Mouse (Mus musculus): ENCODE data around the gene Prrg4.
A peak's percentile ranks its signal among the peaks of the same experiment; 100 is the strongest.
"Not testable (repeated sequence)": the region's sequence is repeated elsewhere in the genome, so short reads cannot be mapped to it uniquely, and the experiment has no call there.

Gene Prrg4

DNA sequence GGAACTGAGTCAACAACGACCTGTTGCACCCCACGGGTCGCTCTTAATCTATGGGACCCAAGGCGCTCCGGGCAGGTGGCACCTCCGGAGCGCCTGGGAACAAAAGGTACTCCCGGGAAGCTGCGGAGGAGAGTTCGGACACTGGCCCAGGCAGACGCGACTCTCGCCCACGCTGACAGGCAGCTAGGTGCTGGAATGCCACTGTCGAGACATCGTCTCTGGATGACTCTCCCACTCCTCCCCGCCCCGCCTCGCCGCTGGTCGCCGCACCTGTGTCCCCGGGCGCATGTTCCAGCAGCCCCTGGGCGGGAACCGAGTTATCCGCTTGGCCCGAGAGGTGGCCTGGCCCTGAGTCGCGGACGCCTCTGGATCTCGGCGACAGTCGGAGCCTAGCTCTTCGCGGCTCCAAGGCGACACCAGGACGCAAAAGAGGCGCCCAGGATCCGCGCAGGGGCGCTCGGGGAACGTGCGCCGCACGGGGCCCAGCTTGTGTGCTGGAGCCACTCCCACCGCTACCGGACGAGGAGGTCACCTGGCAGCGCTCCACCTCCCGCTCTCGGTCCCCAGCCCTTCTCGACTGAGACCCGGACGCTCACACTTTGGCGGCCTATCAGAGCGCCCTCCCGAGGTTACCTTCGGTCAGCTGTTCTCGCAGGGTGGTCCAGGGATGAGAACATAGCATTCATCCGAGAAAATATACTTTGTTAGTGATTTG lies at the start of gene Prrg4:
Gene Prrg4 (minus strand): TSS at position 601 of the 715 bp plus-strand sequence.
- DNase-seq (ENCODE audit: low spot score in 2 of 2), result peak; percentile 40 to 41

DNA sequence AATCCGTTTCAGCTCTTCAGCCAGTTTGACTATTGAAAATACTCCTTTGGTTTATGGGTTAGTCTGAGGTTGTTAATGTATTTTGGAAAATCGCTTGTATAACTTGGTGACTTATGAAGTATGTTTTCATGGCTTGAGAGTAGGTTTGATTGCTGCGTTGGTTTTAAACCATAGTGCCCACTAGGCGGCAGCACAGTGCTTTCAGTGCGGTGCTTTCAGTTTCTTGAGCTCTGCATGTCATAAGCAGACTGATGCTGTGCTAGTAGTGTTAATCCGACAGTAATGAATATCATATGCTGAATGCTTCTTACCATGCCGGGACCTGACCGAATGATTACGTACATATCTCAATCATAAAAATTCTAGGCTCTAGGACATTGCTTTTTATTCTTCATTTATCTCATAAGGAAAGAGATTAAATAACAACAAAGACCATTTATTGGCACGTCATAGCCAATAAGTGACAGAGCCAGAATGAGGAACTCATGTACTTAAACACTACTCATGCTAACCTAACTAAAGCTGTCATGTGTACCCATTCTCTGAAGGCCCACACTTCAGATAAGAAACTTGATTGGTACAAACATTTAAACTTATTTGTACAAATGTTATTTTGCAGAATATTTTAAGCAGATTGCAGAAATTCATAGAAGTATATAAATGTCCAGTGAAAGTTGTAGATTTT lies 38.3 kb upstream of the Prrg4 start:
- DNase-seq (ENCODE audit: low spot score in 2 of 2), result peak; percentile 11 to 61

DNA sequence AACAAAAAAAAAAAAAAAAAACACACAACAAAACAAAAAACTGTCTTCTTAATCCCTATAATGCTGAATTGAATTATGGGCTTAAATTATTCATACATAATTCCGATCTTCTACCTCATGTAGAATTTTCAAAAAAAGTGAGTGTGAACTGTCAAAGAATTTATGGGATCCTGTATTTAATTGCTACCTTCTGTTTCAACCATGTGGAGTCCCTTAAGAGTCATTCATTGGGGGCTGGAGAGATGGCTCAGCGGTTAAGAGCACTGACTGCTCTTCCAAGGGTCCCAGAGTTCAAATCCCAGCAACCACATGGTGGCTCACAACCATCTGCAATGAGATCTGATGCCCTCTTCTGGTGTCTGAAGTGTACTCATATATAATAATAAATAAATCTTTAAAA lies 37.7 kb upstream of the Prrg4 start:
- not testable (repeated sequence) for DNase-seq (ENCODE audit: low spot score in 2 of 2)

DNA sequence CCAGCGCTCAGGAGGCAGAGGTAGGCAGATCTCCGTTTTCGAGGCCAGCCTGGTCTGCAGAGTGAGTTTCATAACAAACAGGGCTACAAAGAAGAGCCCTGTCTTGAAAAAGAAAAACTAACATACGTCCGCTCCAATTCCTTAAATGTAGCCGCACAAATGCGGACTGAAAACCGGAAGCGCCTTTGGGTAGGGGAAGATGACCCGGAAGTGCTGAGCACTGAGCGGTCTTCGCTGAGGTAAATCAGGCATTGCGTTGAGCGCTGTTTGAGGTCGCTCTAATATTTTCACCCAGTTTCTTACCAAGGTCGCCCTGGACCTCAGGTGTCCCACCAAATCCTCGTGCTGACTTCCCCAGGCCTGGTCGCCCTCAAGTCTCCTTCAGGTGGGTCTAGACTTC lies 36.4 kb upstream of the Prrg4 start:
- DNase-seq (ENCODE audit: low spot score in 2 of 2), result no peak

DNA sequence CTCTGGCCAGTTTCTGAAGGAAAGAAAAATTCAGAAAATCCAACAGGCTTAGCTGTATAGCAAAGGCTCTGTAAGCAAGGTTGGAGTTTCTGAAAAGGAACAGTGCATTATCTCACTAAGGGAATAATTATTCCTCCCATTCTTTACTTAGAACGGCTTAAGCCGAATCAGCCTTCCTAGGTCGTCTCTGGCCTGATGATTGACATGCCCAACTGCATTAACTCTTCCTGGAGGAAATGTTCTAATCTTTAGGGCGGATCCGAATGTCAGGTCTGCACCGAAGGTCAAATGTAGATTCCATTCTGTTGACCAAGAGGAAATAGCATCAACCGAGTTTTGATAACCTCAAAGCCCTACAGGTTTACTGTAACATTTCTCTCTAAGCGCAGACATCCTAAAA lies 29.1 kb upstream of the Prrg4 start:
- DNase-seq (ENCODE audit: low spot score in 2 of 2), result no peak

DNA sequence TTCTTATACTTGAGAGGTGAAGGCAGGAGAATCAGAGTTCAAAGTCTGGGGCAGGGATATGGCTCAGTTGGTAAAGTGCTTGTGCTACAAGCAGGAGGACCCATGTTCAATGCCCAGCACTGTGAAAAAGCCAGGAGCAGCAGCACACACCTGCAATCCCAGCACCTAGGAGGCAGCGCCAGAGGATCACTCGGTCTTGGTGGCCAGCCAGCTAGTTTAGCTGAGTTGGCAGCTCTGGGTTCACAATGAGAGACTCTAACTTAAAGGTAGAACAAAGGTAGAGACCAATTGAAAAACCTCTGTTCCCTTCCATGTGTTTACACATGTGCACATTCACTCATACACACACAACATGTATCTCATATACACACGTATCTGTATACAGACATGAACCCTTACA lies 19.4 kb upstream of the Prrg4 start:
- DNase-seq (ENCODE audit: low spot score in 2 of 2), result no peak

DNA sequence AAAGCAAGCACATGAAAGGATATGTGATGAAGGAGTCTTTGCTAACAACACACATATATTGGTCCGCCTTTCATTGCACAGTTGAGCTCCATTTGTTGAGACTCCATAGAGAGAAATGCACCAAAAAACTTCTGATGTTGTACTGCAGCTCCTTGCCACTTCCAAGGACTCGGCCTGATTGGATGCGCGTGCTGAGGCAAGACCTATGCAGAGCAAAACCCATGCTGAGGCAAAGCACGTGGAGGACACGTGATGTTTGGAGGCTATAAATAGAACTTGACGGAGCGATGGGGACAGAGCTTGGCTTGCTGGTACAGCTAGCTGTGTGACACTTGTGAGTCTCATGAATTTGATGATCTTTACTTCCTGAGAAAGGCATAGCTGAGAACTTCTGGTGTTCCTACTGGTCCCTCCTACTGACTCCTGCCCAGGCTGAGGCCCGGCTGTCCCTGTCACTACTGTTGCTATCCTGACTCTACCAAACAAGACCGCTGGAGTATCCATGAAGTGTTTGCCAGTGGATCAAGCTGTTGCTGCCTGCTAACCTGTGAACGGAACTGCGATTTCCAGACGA lies 17.7 kb upstream of the Prrg4 start, which contains the start of gene Ccdc73:
Gene Ccdc73 (plus strand): TSS at position 524 of the 574 bp plus-strand sequence.
- no peak for DNase-seq (ENCODE audit: low spot score in 2 of 2)

DNA sequence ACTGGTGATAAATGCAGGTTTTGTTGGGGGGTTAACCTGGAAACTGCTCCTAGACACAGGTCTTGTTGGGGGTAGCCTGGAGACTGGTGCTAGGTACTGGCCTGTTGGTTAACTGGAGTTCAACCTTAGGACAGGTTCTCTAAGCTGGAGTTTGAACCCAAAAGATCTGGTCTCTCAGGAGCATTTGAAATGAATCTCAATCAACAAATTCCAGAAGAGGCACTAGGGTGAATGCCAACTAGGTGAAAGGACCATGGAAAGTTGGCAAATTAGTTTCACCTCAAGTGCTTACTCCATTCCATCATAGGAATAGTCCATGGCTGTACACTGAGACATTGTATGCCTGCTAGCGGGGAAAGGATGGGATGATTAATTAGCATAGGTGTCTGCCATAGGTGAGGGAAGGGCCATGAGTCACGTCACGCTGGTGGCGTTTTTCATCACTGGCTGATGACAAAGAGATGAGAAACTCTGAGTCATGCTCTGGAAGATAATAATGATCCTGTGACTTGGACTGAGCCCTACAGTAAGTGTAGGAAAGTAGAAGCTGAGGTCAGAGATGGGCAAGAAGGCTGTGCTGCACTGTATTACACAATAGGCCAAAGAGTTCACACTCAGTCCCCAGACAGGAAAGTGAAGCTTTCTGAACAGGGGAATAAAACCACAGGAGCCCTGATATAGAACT lies 14.6 kb upstream of the Prrg4 start:
- peak in 1 of 2 experiments; percentile 12 for DNase-seq (ENCODE audit: low spot score in 2 of 2)

DNA sequence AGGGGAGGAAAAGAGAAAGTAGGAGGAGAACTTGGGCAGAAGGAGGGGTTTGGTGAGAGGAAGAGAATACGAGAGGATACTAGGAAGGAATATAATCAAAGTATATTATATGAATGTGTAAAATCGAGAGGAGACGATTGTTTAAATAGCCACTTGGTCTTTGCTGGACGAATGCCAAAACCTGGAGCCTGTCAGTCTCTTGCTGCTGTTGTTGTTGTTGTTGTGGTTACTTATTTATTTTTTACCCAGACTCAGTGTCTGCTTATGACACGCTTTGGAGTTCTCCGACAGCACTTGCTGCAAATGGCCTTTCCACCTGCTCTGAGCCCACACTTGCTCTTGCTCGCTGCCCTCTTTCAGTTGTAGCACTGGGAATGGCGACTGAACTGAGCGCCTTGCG lies 10.8 kb upstream of the Prrg4 start:
- no peak for DNase-seq (ENCODE audit: low spot score in 2 of 2)

DNA sequence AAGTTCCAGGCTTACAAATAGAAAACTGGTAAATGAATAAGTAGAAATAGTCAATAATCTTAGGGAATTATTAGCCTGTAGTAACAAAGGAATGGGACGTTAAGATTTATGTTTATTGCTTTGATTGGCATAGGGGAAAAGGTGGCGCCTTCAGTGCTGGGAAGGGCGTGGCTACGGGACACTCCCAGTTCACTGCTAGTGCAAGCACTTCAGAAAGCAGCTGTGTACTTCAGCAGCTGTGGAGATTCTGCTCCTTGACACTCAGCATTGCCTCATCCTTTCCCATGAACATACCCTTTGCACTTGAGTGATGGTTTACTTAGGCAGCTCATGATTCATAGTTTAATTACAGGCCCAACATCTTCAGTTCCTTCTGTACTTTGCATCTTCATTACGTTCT lies 9.4 kb upstream of the Prrg4 start:
- DNase-seq (ENCODE audit: low spot score in 2 of 2), result no peak

DNA sequence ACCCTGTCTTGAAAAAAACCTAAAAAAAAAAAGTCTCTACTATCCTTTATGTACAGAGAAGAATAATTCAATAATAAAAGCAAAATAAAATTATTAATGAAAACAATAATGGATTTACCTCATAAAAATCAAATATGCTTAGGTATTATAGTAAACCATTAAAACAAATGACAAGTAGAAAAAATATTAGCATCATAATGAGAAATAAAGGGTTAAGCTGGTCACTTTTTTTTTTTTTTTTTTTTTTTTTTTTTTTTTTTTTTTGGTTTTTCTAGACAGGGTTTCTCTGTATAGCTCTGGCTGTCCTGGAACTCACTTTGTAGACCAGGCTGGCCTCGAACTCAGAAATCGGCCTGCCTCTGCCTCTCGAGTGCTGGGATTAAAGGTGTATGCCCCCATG lies 8.4 kb upstream of the Prrg4 start:
- DNase-seq (ENCODE audit: low spot score in 2 of 2), result not testable (repeated sequence)

DNA sequence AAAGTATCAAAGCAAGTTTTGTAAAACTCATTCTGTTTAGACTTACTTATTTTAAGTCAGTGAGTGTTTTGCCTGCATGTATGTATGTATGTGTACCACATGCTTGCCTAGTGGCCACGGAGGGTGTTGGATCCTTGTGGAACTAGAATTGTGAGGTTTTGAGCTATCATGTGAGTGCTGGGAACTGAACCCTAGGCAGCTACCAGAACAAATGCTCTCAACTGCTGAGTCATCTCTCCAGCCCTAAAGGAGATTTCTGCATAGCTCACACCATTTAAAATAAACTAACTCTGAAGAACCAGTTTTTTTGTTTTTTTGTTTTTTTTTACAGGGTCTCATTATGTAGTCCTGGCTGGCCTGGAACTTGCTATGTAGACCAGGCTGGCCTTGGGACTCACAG lies 6.5 kb upstream of the Prrg4 start:
- DNase-seq (ENCODE audit: low spot score in 2 of 2), result no peak

DNA sequence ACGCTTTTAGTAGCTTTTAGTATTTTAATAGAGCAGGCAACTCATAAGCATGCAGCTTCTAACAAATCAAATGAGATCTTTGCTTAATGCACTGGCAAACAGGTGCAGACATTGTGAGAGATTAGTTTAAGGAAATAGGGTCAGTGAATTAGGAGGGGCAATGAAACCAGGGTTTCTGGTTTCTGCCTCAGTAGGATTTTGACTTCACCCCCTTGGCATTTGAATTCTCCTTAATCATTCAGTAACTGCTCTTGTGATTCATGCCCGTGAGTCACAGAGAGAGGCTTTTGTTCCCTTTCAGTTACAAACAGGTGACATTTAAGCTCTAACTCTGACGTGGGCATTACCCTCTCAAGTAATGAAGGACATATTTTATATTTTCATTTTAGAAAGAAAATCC lies 6.1 kb upstream of the Prrg4 start:
- no peak for DNase-seq (ENCODE audit: low spot score in 2 of 2)

DNA sequence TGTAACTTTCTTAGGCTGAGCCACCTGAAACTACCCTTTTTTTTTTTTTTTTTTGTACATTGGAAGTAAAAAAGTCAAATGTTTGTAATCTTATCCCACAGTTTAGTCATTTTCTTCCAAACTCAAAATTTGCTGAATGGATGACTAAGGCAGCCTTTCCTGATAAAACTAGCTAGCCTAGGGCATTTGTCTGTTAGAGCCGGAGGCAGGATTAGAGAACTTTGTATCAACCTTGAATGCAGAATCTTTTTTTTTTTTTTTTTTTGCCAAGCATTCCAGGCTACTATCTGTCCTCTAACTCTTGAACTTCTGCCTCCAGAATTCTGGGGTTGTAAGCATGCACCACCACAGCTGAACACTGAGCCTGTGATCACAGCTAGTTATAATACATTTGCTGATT lies 5.2 kb upstream of the Prrg4 start:
- no peak for DNase-seq (ENCODE audit: low spot score in 2 of 2)

DNA sequence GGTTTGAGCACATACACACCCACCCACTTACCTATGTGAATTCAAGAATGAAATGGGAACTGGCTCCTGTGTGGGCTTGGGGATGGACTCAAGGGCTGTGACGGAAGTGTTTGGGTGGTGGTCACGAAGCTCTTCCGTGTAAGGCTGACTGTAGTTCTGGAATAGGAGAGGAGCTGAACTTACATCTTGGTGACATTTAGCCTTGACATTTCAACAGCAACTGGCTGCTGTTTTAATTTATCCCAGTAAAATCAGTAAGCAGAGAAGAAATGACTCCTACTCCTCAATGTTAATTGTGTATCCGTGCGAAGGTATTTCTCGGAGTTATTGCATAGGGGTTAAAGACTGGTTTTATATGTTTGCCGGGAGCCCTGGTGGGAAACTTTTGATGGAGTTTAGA lies 2.9 kb upstream of the Prrg4 start:
- no peak for DNase-seq (ENCODE audit: low spot score in 2 of 2)

DNA sequence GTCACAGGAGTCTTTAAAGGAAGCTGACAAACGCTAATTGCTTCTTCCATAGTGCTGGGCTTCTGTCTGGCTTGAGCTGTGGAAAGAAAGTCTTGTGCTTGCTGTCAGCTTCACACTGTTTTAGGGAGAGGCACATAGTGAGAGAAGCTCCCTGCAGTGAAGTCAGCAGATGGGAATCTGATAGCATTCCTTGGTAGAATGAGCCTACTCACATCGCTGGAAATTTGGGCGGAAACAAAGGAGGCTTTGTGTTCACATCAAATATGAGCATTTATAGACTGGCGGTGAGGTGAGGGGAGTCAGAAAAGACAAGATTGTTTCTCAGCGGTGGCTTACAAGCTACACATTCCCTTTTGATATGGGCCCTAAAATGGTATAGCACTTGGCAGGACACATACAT lies 2.0 kb upstream of the Prrg4 start:
- DNase-seq (ENCODE audit: low spot score in 2 of 2), result no peak

DNA sequence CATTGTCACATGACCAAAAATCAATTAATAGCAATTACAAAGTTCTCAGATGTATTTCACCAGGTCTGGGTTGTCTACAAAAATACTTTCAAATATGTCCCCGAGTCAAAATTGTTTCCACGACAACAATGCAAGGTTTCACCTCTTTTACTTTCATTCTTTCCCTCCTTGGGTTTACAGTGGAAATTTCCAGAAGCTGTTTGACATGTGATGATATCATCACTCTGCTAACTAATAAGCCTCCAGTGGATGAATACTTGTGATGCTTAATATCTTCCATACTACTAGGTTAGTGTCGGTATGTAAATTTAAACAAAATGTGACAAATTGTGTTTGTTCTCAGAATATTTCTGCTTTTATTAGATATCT lies 299 bp upstream of the Prrg4 start:
- no peak for DNase-seq (ENCODE audit: low spot score in 2 of 2)

DNA sequence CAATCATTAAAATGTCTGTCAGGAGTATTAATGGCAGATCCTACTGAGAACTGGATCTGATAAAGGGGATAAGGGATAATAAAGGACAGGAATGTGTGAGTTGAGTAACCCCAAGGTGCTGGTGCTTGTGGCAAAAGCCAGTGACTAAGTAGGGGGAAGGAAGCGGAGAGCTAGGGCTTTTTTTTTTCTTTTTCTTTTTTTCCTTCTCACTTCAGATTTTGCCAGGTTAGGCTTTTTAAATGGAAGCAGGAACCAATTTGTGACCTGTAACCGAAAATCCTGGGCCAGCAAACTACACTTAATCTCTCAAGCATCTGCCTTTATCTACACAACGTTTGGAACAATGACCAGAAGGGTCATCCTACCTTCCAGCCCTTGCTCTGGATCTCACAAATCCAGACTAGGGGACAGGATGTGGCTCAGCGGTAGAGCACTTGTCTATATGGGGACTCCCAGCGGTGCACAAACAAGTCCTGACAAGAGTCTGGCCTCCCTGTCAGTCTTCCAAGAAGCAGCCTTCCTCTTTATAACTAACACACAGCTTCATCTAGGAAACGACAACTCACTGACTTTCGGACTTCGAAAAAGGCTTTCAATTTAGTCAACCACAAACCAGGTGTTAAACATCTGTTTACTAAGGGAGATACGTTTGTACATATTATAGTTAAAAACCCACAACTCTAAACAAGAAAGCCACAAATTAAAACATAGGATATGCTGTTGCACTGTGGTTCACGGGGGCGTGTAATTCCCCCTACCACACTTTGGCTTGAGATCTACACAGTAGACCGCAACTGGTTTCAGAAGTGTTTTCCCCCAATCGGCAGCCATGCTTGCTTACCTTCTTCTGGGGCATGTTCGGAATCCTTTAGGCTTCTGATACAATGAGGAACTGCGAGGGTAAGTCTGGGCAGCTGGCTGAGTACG lies 1.2 kb downstream of the Prrg4 start:
- no peak for DNase-seq (ENCODE audit: low spot score in 2 of 2)

DNA sequence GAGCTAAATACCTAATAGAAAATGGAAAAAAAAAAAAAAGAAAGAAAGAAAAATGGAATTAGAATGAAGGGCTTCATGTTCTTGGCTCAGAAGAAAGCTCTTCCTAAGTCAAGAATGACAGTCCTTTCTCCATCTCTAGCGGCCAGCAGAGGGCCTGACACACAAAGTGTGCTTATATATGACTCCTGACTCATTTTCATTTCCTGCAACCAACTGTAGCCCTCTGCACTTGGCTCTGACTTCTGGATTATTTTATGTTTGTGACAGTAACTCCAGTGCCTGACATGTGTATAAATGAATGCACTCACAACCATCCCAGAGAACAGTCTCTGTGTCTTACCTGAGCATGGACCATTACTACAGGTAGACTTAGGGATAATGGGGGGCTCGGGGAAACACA lies 2.0 kb downstream of the Prrg4 start:
- no peak for DNase-seq (ENCODE audit: low spot score in 2 of 2)

DNA sequence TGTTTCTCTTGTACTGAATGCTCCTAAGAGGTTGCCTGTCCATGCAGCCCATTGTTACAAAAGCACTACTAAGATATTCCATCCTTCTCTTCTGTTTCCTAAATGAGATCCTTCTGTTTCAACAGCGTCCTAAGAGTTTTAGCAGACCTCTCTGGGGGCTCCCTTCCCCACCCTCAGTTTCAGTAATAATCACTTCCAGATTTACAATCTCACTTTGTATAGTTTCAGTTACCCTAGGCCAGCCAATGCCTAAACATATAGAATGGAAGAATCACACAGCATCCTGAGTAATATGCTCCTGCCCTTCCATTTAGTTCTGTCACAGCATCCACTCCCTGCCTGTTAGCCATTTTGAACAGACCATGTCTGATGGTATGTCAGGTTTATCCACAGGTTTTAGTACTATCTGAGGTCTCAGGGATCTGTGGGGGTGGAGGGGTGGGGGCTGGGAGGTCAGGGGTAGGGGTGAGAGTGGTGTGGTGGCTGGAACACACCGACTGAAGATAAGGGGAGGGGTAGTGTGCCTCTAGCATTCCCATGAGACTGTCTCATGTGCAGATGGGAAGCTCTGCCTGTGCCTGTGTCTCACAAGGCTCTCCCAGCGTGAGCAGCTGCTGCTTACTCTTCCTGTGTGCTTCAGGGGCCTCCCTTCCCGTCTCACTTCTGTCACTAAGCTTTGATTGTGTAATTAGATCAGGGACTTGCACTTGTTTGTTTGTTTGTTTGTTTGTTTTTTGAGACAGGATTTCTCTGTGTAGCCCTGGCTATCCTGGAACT lies 2.9 kb downstream of the Prrg4 start:
- no peak for DNase-seq (ENCODE audit: low spot score in 2 of 2)

DNA sequence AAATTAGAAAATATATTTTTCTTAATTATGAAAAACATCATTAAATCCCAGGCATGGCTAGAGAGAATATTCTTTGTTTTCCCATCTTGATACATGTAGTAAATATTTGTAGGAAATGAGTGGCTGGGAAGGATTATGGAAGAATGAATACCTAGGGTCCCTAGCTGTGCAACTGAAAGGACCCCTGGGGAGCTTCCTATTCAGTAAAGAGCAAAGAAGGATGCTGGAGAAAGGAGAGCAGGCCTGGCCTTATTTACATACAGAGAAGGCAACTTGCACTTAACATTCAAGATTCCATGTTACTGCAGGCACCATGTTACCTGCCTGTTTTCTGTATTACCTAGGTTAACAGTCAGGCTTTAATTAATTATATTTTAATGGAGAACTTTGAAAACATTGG lies 7.1 kb downstream of the Prrg4 start:
- no peak for DNase-seq (ENCODE audit: low spot score in 2 of 2)
